Mouse (Mus musculus) myocyte (in vitro differentiated cells): ENCODE measurements at regions not wholly inside any gene's neighbourhood (a gene's known extent, or its start where the extent isn't known, plus 50 kb on each side); places are given as distances from the start of the nearest gene placed in this dataset.

Source experiments
- E2F4 ChIP-seq: IDR thresholded peaks from one replicate; pipeline ENCODE4 v1.6.1; 2011; ENCODE audit warnings: mild to moderate bottlenecking, control low read depth, moderate library complexity; ENCODE audit not compliant: insufficient read depth
- MAX ChIP-seq: IDR thresholded peaks from one replicate; pipeline ENCODE4 v1.6.1; 2011; ENCODE audit warnings: low read depth, mild to moderate bottlenecking, control low read depth
- MYOD1 ChIP-seq, 3 experiments: IDR thresholded peaks; one replicate each; pipeline ENCODE4 v1.6.1; 2011; ENCODE audit warnings: control low read depth in 2 of 3, low read depth in 2 of 3, mild to moderate bottlenecking in 2 of 3, moderate library complexity in 1 of 3; ENCODE audit not compliant: insufficient read length in 2 of 3, control insufficient read depth in 1 of 3
- POLR2A ChIP-seq: IDR thresholded peaks from one replicate; pipeline ENCODE4 v1.6.1; 2011; ENCODE audit warnings: low read depth, mild to moderate bottlenecking, control low read depth, moderate library complexity; ENCODE audit not compliant: insufficient read length
- POLR2AphosphoS2 ChIP-seq: IDR thresholded peaks from one replicate; pipeline ENCODE4 v1.6.1; 2011; ENCODE audit warnings: low read depth, control low read depth; ENCODE audit not compliant: insufficient read length
- REST ChIP-seq: IDR thresholded peaks from one replicate; pipeline ENCODE4 v1.6.1; 2011; ENCODE audit warnings: mild to moderate bottlenecking, control low read depth, moderate library complexity; ENCODE audit not compliant: insufficient read depth, insufficient read length
- TCF12 ChIP-seq: IDR thresholded peaks from one replicate; pipeline ENCODE4 v1.6.1; 2011; ENCODE audit warnings: mild to moderate bottlenecking, control low read depth; ENCODE audit not compliant: poor library complexity, insufficient read depth, severe bottlenecking
- TCF3 ChIP-seq: IDR thresholded peaks from one replicate; pipeline ENCODE4 v1.6.1; 2011; ENCODE audit warnings: low read depth, control low read depth; ENCODE audit not compliant: insufficient read length
- USF1 ChIP-seq: IDR thresholded peaks from one replicate; pipeline ENCODE4 v1.6.1; 2011; ENCODE audit warnings: low read depth, mild to moderate bottlenecking, control low read depth, moderate library complexity

DNA sequence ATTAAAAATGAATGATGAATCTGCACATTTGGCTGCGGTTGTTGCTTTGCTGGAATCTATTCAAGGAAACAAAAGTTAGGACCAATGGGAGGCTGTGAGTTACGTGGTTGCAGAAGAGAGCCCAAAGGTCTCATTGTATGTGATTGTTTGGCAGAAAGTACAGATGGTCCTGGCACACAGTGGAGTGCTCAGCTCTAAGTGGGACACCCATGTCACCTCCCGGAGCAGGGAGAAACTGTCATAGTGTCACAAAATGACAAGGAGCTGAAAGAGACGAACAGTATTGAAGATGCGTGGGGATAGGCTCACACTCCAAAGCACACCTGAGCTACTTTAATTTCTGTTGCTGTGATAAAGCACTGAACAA lies 710.1 kb upstream of the Tmem132c start:
- TF ChIP-seq POLR2A (no peak), REST (no peak), MAX (no peak), USF1 (no peak), MYOD1 (IDR thresholded peaks at IDR 0.05; ENCODE audit: control insufficient read depth in 1 of 3, insufficient read length in 2 of 3, low read depth in 2 of 3) (no peak), POLR2AphosphoS2 (no peak), E2F4 (no peak), TCF12 (no peak), TCF3 (no peak)
